Mouse (Mus musculus): Measurements from ENCODE around the gene Adgb.

Gene Adgb

GRCm38 (mm10) chr10:10350550-10350949 lies 121.6 kb downstream of the Adgb start:
- DNase-seq (ENCODE audit: low spot score in 2 of 2) = no peak

GRCm38 (mm10) chr10:10343930-10344329 lies 128.2 kb downstream of the Adgb start:
- DNase-seq (ENCODE audit: low spot score in 2 of 2) = no peak

GRCm38 (mm10) chr10:10325560-10325959 lies 146.6 kb downstream of the Adgb start:
- no peak for DNase-seq (ENCODE audit: low spot score in 2 of 2)

GRCm38 (mm10) chr10:10322961-10323360 lies 149.2 kb downstream of the Adgb start:
- DNase-seq (ENCODE audit: low spot score in 2 of 2) = no peak

GRCm38 (mm10) chr10:10321119-10321781 lies 150.9 kb downstream of the Adgb start:
- DNase-seq (ENCODE audit: low spot score in 2 of 2) = peak; percentile 44 to 45

GRCm38 (mm10) chr10:10320364-10321083 lies 151.6 kb downstream of the Adgb start:
- DNase-seq (ENCODE audit: low spot score in 2 of 2) = no peak

- DNase-seq (ENCODE audit: low spot score in 2 of 2) = no peak
Observed at GRCm38 (mm10) chr10:10318086-10318485, 154.0 kb downstream of the Adgb start.

GRCm38 (mm10) chr10:10315631-10316030 lies 156.5 kb downstream of the Adgb start:
- no peak for DNase-seq (ENCODE audit: low spot score in 2 of 2)

GRCm38 (mm10) chr10:10314521-10314920 lies 157.6 kb downstream of the Adgb start:
- no peak for DNase-seq (ENCODE audit: low spot score in 2 of 2)

- no peak for DNase-seq (ENCODE audit: low spot score in 2 of 2)
Observed at GRCm38 (mm10) chr10:10309877-10310426, 162.2 kb downstream of the Adgb start.

- no peak for DNase-seq (ENCODE audit: low spot score in 2 of 2)
Observed at GRCm38 (mm10) chr10:10309056-10309455, 163.1 kb downstream of the Adgb start.

GRCm38 (mm10) chr10:10307384-10307783 lies 164.7 kb downstream of the Adgb start:
- DNase-seq (ENCODE audit: low spot score in 2 of 2) = no peak

- no peak for DNase-seq (ENCODE audit: low spot score in 2 of 2)
Observed at GRCm38 (mm10) chr10:10304370-10304769, 167.8 kb downstream of the Adgb start.

GRCm38 (mm10) chr10:10301692-10302091 lies 170.4 kb downstream of the Adgb start:
- no peak for DNase-seq (ENCODE audit: low spot score in 2 of 2)

GRCm38 (mm10) chr10:10300915-10301439 lies 171.1 kb downstream of the Adgb start:
- no peak for DNase-seq (ENCODE audit: low spot score in 2 of 2)

GRCm38 (mm10) chr10:10299987-10300386 lies 172.1 kb downstream of the Adgb start:
- DNase-seq (ENCODE audit: low spot score in 2 of 2) = no peak

- DNase-seq (ENCODE audit: low spot score in 2 of 2) = no peak
Observed at GRCm38 (mm10) chr10:10287221-10287867, 184.8 kb downstream of the Adgb start.
